Mouse (Mus musculus) lung, adult 2 months (tissue): Measurements from ENCODE around the gene Lmna.

Source experiments
- CTCF ChIP-seq: fragments of 200-500 bp; IDR thresholded peaks from 2 replicates; pipeline ENCODE4 v1.5.1; 2011; ENCODE audit warnings: mild to moderate bottlenecking, low read length, control low read depth; ENCODE audit not compliant: insufficient read depth
- POLR2A ChIP-seq: fragments of 200-500 bp; IDR thresholded peaks from 2 replicates; pipeline ENCODE4 v1.6.1; 2011; ENCODE audit warnings: low read depth, mild to moderate bottlenecking, control low read depth, low read length, borderline replicate concordance; ENCODE audit errors: extremely low read depth

GRCm38 (mm10) chr3:88479828-88480227 is 29.9 kb downstream of the Lmna start:
- TF ChIP-seq POLR2A = no peak
- no peak for TF ChIP-seq CTCF
